Mouse (Mus musculus) hindbrain, postnatal 0 days (tissue): ENCODE measurements around the gene Psmg4. TPM values are rescaled to one million over a fixed set of nuclear protein-coding genes. Genes with fewer than 3 reads are reported as not detected.

Source experiments
- ATAC-seq: fragments of 200-750 bp; cut with Nextera tagmentation; 2 replicates; pipeline ENCODE4 v1.8.0; 2017; ENCODE audit warnings: mild to moderate bottlenecking, moderate TSS enrichment, moderate library complexity
- DNase-seq: peaks from one replicate; pipeline ENCODE4 v3.0.0-alpha.2; 2015; ENCODE audit warnings: low spot score
- H3K27ac ChIP-seq: fragments of 300-500 bp; sonication (generic); 2 replicates; pipeline ENCODE4 v1.5.1; 2014; ENCODE audit warnings: mild to moderate bottlenecking
- H3K27me3 ChIP-seq: fragments of 300-500 bp; sonication (generic); 2 replicates; pipeline ENCODE4 v1.6.1; 2014; ENCODE audit warnings: low read length, mixed read lengths; ENCODE audit not compliant: insufficient read depth
- H3K36me3 ChIP-seq: fragments of 300-500 bp; sonication (generic); 2 replicates; pipeline ENCODE4 v1.6.1; 2014; ENCODE audit warnings: low read length, mixed read lengths; ENCODE audit not compliant: insufficient read depth
- H3K4me1 ChIP-seq: fragments of 300-500 bp; sonication (generic); 2 replicates; pipeline ENCODE4 v1.6.1; 2014; ENCODE audit warnings: antibody characterized with exemption, low read length, mixed read lengths; ENCODE audit not compliant: insufficient read depth
- H3K4me2 ChIP-seq: fragments of 300-500 bp; sonication (generic); 2 replicates; pipeline ENCODE4 v1.6.1; 2014; ENCODE audit warnings: low read depth, mild to moderate bottlenecking, low read length, moderate library complexity, mixed read lengths
- H3K4me3 ChIP-seq: fragments of 300-500 bp; sonication (generic); 2 replicates; pipeline ENCODE4 v1.5.1; 2014; ENCODE audit warnings: low read length
- H3K9ac ChIP-seq: fragments of 300-500 bp; sonication (generic); replicated peaks from 2 replicates; pipeline ENCODE4 v1.6.1; 2014; ENCODE audit warnings: mild to moderate bottlenecking, low read length, moderate library complexity, mixed read lengths
- H3K9me3 ChIP-seq: fragments of 300-500 bp; sonication (generic); 2 replicates; pipeline ENCODE4 v1.6.1; 2016; ENCODE audit warnings: low read length, mixed read lengths
- CTCF ChIP-seq: IDR thresholded peaks from 2 replicates; pipeline ENCODE4 v1.5.1; 2016; ENCODE audit warnings: antibody characterized with exemption, control low read depth, low read depth
- WGBS: fragments of 180-500 bp; shearing (Covaris S2); extraction: QIAGEN DNeasy Blood & Tissue Kit; methylation state at CpG from one replicate; pipeline ENCODE4 v1.1.7; 2014; 5-methylcytosine and 5-hydroxymethylcytosine counted together
- polyA plus RNA-seq: library from polyadenylated mRNA; unstranded; fragments of >200 nt; fragmentation: Nextera tagmentation; extraction: Ambion mirVana; gene quantifications from 2 replicates; pipeline ENCODE4 v1.2.1, GENCODE M21; 2015
- total RNA-seq: library from RNA; depleted of rRNA; stranded (reverse); fragments of >200 nt; gene quantifications from 2 replicates; pipeline ENCODE4 v1.2.3, GENCODE M21; 2014

The Psmg4 gene
- total and polyA plus RNA-seq, 2 experiments from 2014 or later: 75.9 to 88.5 TPM

DNA sequence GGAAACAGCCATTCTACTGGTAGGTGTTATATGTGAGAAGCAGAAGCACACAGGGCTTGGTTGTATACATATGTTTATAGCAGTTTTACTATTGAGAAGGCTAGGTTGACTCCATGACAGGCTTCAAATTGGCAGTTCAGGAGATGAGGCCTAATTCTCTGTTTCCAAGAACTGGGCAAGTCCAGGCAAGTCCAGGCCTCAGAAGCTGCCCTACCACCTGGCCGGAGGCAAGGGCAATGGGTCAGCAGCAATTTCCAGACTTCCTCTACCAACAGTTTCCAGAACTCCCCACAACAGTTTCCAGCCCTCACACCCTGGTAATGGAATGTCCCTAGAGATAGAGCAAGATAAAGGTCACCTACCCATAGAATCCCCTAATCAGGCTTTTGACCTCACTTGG, 2.8 kb upstream of the Psmg4 start:
- ATAC-seq (no peak), DNase-seq (no peak)
- Histone ChIP-seq H3K9me3 (no peaks in the 10 kb centered on the region), H3K9ac (no peak overlapping the region), H3K36me3 (no peaks in the 10 kb centered on the region), H3K4me2 (no peak overlapping the region), H3K4me3 (no peak overlapping the region), H3K27ac (no peak overlapping the region), H3K27me3 (no peaks in the 10 kb centered on the region), H3K4me1 (peaks cover 8% of the 10 kb centered on the region)
- TF ChIP-seq CTCF: no peak
- 95% methylated on average over 1 of the region's 1 CpGs for WGBS

GRCm38 (mm10) chr13:34163304-34163975, 676 bp downstream of the Psmg4 start:
- H3K36me3 ChIP-seq: 0 out of 2 replicates have a peak, but pooled peaks cover 6% of the 10 kb centered on the region
- H3K27me3 ChIP-seq: no peaks in the 10 kb centered on the region
- TF ChIP-seq CTCF: no peak
- no peaks in the 10 kb centered on the region for H3K9me3 ChIP-seq
- H3K4me1 ChIP-seq: peaks cover 8% of the 10 kb centered on the region; the same call in 1 of the 2 replicates
- peak overlapping the region; percentile 90 for H3K27ac ChIP-seq
- DNase-seq: no peak
- peak overlapping the region; percentile 70 for H3K4me3 ChIP-seq
- peak overlapping the region; percentile 70 for H3K9ac ChIP-seq
- 33% methylated on average over 12 of the region's 12 CpGs for WGBS
- no peak; the same call in 1 of the 2 replicates for ATAC-seq
- H3K4me2 ChIP-seq: peak overlapping the region; percentile 78

- Histone ChIP-seq H3K4me3 (no peak overlapping the region), H3K27me3 (no peaks in the 10 kb centered on the region), H3K27ac (no peak overlapping the region), H3K9ac (no peak overlapping the region), H3K4me1 (no peaks in the 10 kb centered on the region), H3K36me3 (no peaks in the 10 kb centered on the region; the same call in 1 of the 2 replicates), H3K9me3 (no peaks in the 10 kb centered on the region), H3K4me2 (no peak overlapping the region)
- ATAC-seq (no peak), DNase-seq (no peak)
- 93% methylated on average over 6 of the region's 6 CpGs for WGBS
- no peak for TF ChIP-seq CTCF
These were observed 11.3 kb downstream of the Psmg4 start for GRCm38 (mm10) chr13:34174025-34174424.

- 76% methylated on average over 5 of the region's 5 CpGs for WGBS
- no peaks in the 10 kb centered on the region for H3K27me3 ChIP-seq
- no peak for TF ChIP-seq CTCF
- H3K36me3 ChIP-seq: peaks cover 29% of the 10 kb centered on the region
- no peak overlapping the region for H3K4me2 ChIP-seq
- no peak overlapping the region for H3K9ac ChIP-seq
- no peaks in the 10 kb centered on the region for H3K9me3 ChIP-seq
- H3K27ac ChIP-seq: no peak overlapping the region
- H3K4me1 ChIP-seq: no peaks in the 10 kb centered on the region
- no peak for DNase-seq
- ATAC-seq: no peak
- no peak overlapping the region for H3K4me3 ChIP-seq
These were observed 18.9 kb downstream of the Psmg4 start for GRCm38 (mm10) chr13:34181624-34182023.

DNA sequence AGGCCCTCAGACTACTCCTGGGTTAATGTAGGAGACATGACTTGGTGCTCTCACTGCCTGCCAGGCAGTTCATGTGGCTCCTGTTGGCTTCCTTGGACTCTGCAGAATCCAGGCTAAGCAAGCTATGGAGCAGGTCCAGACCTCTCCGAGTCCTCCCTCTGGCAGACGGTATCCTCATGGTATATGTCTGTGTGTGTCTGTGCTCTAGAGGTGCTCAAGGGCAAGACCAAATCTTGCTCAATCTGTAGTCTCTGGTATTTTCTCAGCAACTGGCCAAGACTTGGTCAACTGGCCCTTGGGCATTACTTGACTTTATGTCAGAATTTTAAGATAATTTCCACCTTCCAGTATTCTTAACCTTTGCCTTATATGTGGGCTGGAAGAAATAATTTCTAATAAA, 22.6 kb downstream of the Psmg4 start:
- no peak for TF ChIP-seq CTCF
- WGBS: 88% methylated on average over 2 of the region's 2 CpGs
- H3K36me3 ChIP-seq: peaks cover 23% of the 10 kb centered on the region

DNA sequence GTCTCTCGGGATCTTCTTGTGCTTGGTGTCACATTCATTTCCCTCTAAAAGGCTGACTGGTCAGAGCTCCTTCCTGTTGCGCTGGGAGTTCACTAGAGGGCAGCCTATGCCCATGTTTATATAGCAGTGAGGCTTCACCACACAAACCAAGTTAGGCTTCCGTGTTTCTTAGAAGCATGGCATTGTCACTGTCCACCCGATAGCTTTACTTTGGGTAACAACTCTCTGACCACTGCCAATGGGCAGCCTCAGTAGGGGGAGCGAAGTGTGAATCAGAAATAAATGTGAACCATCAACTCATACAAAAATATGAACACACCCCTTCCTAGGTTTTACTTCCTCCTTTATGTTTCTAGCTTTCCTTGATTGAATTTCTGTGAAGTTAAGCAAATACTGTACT, 24.8 kb downstream of the Psmg4 start:
- Histone ChIP-seq H3K27ac (no peak overlapping the region), H3K4me3 (no peak overlapping the region), H3K27me3 (no peaks in the 10 kb centered on the region), H3K36me3 (peaks cover 18% of the 10 kb centered on the region), H3K4me2 (no peak overlapping the region), H3K9me3 (no peaks in the 10 kb centered on the region), H3K4me1 (no peaks in the 10 kb centered on the region), H3K9ac (no peak overlapping the region)
- ATAC-seq (peak; percentile 91), DNase-seq (peak; percentile 89)
- WGBS: 9% methylated on average over 5 of the region's 5 CpGs
- TF ChIP-seq CTCF: peak; percentile 90

More for the DNA sequence above, 22.6 kb downstream of the Psmg4 start:
- H3K4me2 ChIP-seq: no peak overlapping the region
- H3K4me3 ChIP-seq: no peak overlapping the region
- DNase-seq (no peak), ATAC-seq (no peak)
- no peaks in the 10 kb centered on the region for H3K4me1 ChIP-seq
- no peak overlapping the region for H3K9ac ChIP-seq
- H3K27ac ChIP-seq: no peak overlapping the region
- no peaks in the 10 kb centered on the region for H3K9me3 ChIP-seq
- no peaks in the 10 kb centered on the region for H3K27me3 ChIP-seq
